Mouse (Mus musculus) myocyte (in vitro differentiated cells): ENCODE results near the gene Snrnp70.

Experiments
- CEBPB ChIP-seq: IDR thresholded peaks from 2 replicates; pipeline ENCODE4 v1.6.1; 2011; ENCODE audit warnings: mild to moderate bottlenecking, moderate library complexity; ENCODE audit not compliant: poor library complexity, insufficient read depth, severe bottlenecking
- E2F4 ChIP-seq: IDR thresholded peaks from one replicate; pipeline ENCODE4 v1.6.1; 2011; ENCODE audit warnings: mild to moderate bottlenecking, control low read depth, moderate library complexity; ENCODE audit not compliant: insufficient read depth
- MAX ChIP-seq: IDR thresholded peaks from one replicate; pipeline ENCODE4 v1.6.1; 2011; ENCODE audit warnings: low read depth, mild to moderate bottlenecking, control low read depth
- MYOD1 ChIP-seq, 3 experiments: IDR thresholded peaks; one replicate each; pipeline ENCODE4 v1.6.1; 2011; ENCODE audit warnings: control low read depth in 2 of 3, low read depth in 2 of 3, mild to moderate bottlenecking in 2 of 3, moderate library complexity in 1 of 3; ENCODE audit not compliant: insufficient read length in 2 of 3, control insufficient read depth in 1 of 3
- MYOG ChIP-seq, 3 experiments: IDR thresholded peaks; one replicate each; pipeline ENCODE4 v1.6.1; 2011; ENCODE audit warnings: control low read depth in 2 of 3, low read depth in 2 of 3, mild to moderate bottlenecking in 2 of 3; ENCODE audit not compliant: insufficient read length in 2 of 3, control insufficient read depth in 1 of 3, insufficient read depth in 1 of 3
- POLR2A ChIP-seq: IDR thresholded peaks from one replicate; pipeline ENCODE4 v1.6.1; 2011; ENCODE audit warnings: low read depth, mild to moderate bottlenecking, control low read depth, moderate library complexity; ENCODE audit not compliant: insufficient read length
- POLR2AphosphoS2 ChIP-seq: IDR thresholded peaks from one replicate; pipeline ENCODE4 v1.6.1; 2011; ENCODE audit warnings: low read depth, control low read depth; ENCODE audit not compliant: insufficient read length
- REST ChIP-seq: IDR thresholded peaks from one replicate; pipeline ENCODE4 v1.6.1; 2011; ENCODE audit warnings: mild to moderate bottlenecking, control low read depth, moderate library complexity; ENCODE audit not compliant: insufficient read depth, insufficient read length
- SRF ChIP-seq: IDR thresholded peaks from one replicate; pipeline ENCODE4 v1.6.1; 2011; ENCODE audit warnings: low read depth; ENCODE audit not compliant: control insufficient read depth, insufficient read length
- TCF12 ChIP-seq: IDR thresholded peaks from one replicate; pipeline ENCODE4 v1.6.1; 2011; ENCODE audit warnings: mild to moderate bottlenecking, control low read depth; ENCODE audit not compliant: poor library complexity, insufficient read depth, severe bottlenecking
- TCF3 ChIP-seq: IDR thresholded peaks from one replicate; pipeline ENCODE4 v1.6.1; 2011; ENCODE audit warnings: low read depth, control low read depth; ENCODE audit not compliant: insufficient read length
- USF1 ChIP-seq: IDR thresholded peaks from one replicate; pipeline ENCODE4 v1.6.1; 2011; ENCODE audit warnings: low read depth, mild to moderate bottlenecking, control low read depth, moderate library complexity

GRCm38 (mm10) chr7:45346905-45347304, 48.6 kb downstream of the Snrnp70 start:
- TF ChIP-seq POLR2AphosphoS2 (no peak), MYOG (IDR thresholded peaks at IDR 0.05; ENCODE audit: control insufficient read depth in 1 of 3, insufficient read depth in 1 of 3, insufficient read length in 2 of 3, low read depth in 2 of 3) (peak in 2 of 3 experiments; percentile 25 to 86), TCF12 (peak; percentile 29), CEBPB (no peak), POLR2A (no peak), USF1 (no peak), MYOD1 (IDR thresholded peaks at IDR 0.05; ENCODE audit: control insufficient read depth in 1 of 3, insufficient read length in 2 of 3, low read depth in 2 of 3) (peak in 2 of 3 experiments; percentile 80 to 97), E2F4 (no peak), REST (no peak), MAX (no peak), TCF3 (no peak), SRF (no peak)
